Mouse (Mus musculus) forebrain, embryonic 15.5 days (tissue): Measurements from ENCODE around the gene Meis3. TPM values are rescaled to one million over a fixed set of nuclear protein-coding genes. Genes with fewer than 3 reads are reported as not detected.

Experiments used
- ATAC-seq: fragments of 200-750 bp; cut with Nextera tagmentation; replicated peaks from 2 replicates; pipeline ENCODE4 v1.8.0; 2017; ENCODE audit warnings: mild to moderate bottlenecking, moderate TSS enrichment, moderate library complexity
- H3K27ac ChIP-seq: fragments of 300-500 bp; sonication (generic); replicated peaks from 2 replicates; pipeline ENCODE4 v1.5.1; 2015; ENCODE audit warnings: mild to moderate bottlenecking, inconsistent platforms
- H3K27me3 ChIP-seq: fragments of 300-500 bp; sonication (generic); 2 replicates; pipeline ENCODE4 v1.6.1; 2015; ENCODE audit warnings: inconsistent platforms
- H3K36me3 ChIP-seq: fragments of 300-500 bp; sonication (generic); 2 replicates; pipeline ENCODE4 v1.6.1; 2015; ENCODE audit warnings: mild to moderate bottlenecking, inconsistent platforms
- H3K4me1 ChIP-seq: fragments of 300-500 bp; sonication (generic); 2 replicates; pipeline ENCODE4 v1.6.1; 2015; ENCODE audit warnings: inconsistent platforms
- H3K4me2 ChIP-seq: fragments of 300-500 bp; sonication (generic); replicated peaks from 2 replicates; pipeline ENCODE4 v1.6.1; 2015; ENCODE audit warnings: mild to moderate bottlenecking, inconsistent platforms
- H3K4me3 ChIP-seq: fragments of 300-500 bp; sonication (generic); 2 replicates; pipeline ENCODE4 v1.5.1; 2015; ENCODE audit warnings: mild to moderate bottlenecking, inconsistent platforms
- H3K9ac ChIP-seq: fragments of 300-500 bp; sonication (generic); replicated peaks from 2 replicates; pipeline ENCODE4 v1.6.1; 2015; ENCODE audit warnings: mild to moderate bottlenecking, inconsistent platforms
- H3K9me3 ChIP-seq: fragments of 300-500 bp; sonication (generic); 2 replicates; pipeline ENCODE4 v1.6.1; 2016; ENCODE audit warnings: inconsistent platforms
- WGBS: fragments of 180-500 bp; shearing (Covaris S2); methylation state at CpG from one replicate; pipeline ENCODE4 v1.1.7; 2015; ENCODE audit warnings: mixed read lengths; 5-methylcytosine and 5-hydroxymethylcytosine counted together
- polyA plus RNA-seq: library from polyadenylated mRNA; unstranded; fragments of >200 nt; fragmentation: Nextera tagmentation; extraction: Ambion mirVana; gene quantifications from 2 replicates; pipeline ENCODE4 v1.2.1, GENCODE M21; 2015

Meis3 gene
- polyA plus RNA-seq, 1 experiment from 2014 or later, result 110 TPM

GRCm38 (mm10) chr7:16202756-16203504 is 28.0 kb downstream of the Meis3 start:
- no peak for ATAC-seq
- Histone ChIP-seq H3K36me3 (peaks cover 54% of the 10 kb centered on the region), H3K27me3 (no peaks in the 10 kb centered on the region), H3K4me3 (no peak overlapping the region), H3K4me1 (no peaks in the 10 kb centered on the region), H3K9ac (no peak overlapping the region), H3K9me3 (no peaks in the 10 kb centered on the region), H3K27ac (no peak overlapping the region), H3K4me2 (no peak overlapping the region)
- WGBS, result 84% methylated on average over 15 of the region's 15 CpGs

GRCm38 (mm10) chr7:16203505-16203903 is 28.6 kb downstream of the Meis3 start:
- Histone ChIP-seq H3K27me3 (no peaks in the 10 kb centered on the region), H3K9me3 (no peaks in the 10 kb centered on the region), H3K9ac (no peak overlapping the region), H3K36me3 (peaks cover 49% of the 10 kb centered on the region), H3K4me3 (no peak overlapping the region), H3K4me1 (no peaks in the 10 kb centered on the region), H3K27ac (no peak overlapping the region), H3K4me2 (no peak overlapping the region)
- ATAC-seq, result no peak
- WGBS, result 92% methylated on average over 13 of the region's 13 CpGs

GRCm38 (mm10) chr7:16204791-16205190 is 29.9 kb downstream of the Meis3 start:
- H3K36me3 ChIP-seq, result peaks cover 47% of the 10 kb centered on the region
- no peaks in the 10 kb centered on the region for H3K9me3 ChIP-seq
- no peak overlapping the region for H3K4me3 ChIP-seq
- no peak for ATAC-seq
- no peak overlapping the region for H3K9ac ChIP-seq
- H3K27ac ChIP-seq, result no peak overlapping the region
- 81% methylated on average over 7 of the region's 9 CpGs for WGBS
- no peaks in the 10 kb centered on the region for H3K27me3 ChIP-seq
- H3K4me1 ChIP-seq, result no peaks in the 10 kb centered on the region
- H3K4me2 ChIP-seq, result no peak overlapping the region

- Histone ChIP-seq H3K4me2 (no peak overlapping the region), H3K36me3 (peaks cover 46% of the 10 kb centered on the region)
- 85% methylated on average over 7 of the region's 7 CpGs for WGBS
Measured at GRCm38 (mm10) chr7:16207076-16207475, 32.2 kb downstream of the Meis3 start.

GRCm38 (mm10) chr7:16207496-16207895 is 32.6 kb downstream of the Meis3 start:
- Histone ChIP-seq H3K36me3 (peaks cover 46% of the 10 kb centered on the region), H3K4me2 (no peak overlapping the region), H3K4me3 (no peak overlapping the region), H3K9me3 (no peaks in the 10 kb centered on the region), H3K27me3 (no peaks in the 10 kb centered on the region), H3K4me1 (no peaks in the 10 kb centered on the region), H3K27ac (no peak overlapping the region), H3K9ac (no peak overlapping the region)
- no peak for ATAC-seq
- whole genome bisulfite sequencing, result 90% methylated on average over 10 of the region's 10 CpGs

More at GRCm38 (mm10) chr7:16207076-16207475, 32.2 kb downstream of the Meis3 start:
- no peaks in the 10 kb centered on the region for H3K27me3 ChIP-seq
- no peak overlapping the region for H3K9ac ChIP-seq
- no peak overlapping the region for H3K27ac ChIP-seq
- H3K4me1 ChIP-seq, result no peaks in the 10 kb centered on the region
- ATAC-seq, result no peak
- H3K9me3 ChIP-seq, result no peaks in the 10 kb centered on the region
- no peak overlapping the region for H3K4me3 ChIP-seq

DNA sequence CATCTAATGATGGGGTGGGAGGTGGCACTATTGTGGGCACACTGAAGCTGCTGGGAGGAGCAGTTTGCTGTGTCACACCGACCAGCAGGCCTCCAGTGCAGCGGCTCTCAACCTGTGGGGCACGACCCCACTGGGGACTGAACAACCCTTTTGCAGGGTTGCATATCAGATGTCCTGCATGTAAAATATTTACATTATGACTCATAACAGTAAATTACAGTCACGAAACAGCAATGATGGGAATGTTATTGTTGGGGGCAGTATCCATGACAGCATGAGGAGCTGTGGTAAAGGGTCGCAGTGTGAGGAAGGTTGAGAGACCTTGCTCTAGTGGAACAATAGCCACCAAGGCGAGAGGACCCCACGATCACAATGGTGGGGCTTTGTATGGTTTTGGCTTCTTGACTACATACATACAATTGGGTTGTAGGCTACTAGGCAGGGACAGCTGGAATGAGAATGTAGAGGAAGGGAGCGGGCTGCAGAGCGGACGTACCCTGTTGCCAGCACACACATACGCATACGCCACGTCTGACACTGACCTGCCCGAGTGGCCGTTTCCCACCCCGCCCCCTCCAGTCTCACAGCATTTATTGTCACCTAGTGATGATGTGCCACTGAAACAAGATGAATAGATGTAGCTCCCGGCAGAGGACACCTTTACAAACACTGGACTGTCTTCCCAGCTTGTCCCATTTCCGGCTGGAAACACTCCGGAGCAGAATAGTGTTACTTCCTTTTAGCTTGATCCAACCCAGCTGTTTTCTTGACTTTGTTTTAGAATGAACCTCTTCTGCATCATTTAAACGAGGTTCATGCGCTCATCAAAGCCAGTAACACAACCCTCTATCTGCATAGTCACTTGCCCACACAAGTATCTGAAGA is 34.1 kb downstream of the Meis3 start:
- H3K9ac ChIP-seq, result no peak overlapping the region
- H3K4me2 ChIP-seq, result no peak overlapping the region
- no peak for ATAC-seq
- no peaks in the 10 kb centered on the region for H3K4me1 ChIP-seq
- WGBS, result 92% methylated on average over 21 of the region's 21 CpGs
- H3K27ac ChIP-seq, result no peak overlapping the region
- H3K36me3 ChIP-seq, result peaks cover 49% of the 10 kb centered on the region
- H3K27me3 ChIP-seq, result no peaks in the 10 kb centered on the region
- H3K9me3 ChIP-seq, result no peaks in the 10 kb centered on the region
- no peak overlapping the region for H3K4me3 ChIP-seq

GRCm38 (mm10) chr7:16210862-16211365 is 36.0 kb downstream of the Meis3 start:
- peaks cover 54% of the 10 kb centered on the region for H3K36me3 ChIP-seq
- no peak overlapping the region for H3K4me2 ChIP-seq
- H3K27ac ChIP-seq, result no peak overlapping the region
- 74% methylated on average over 12 of the region's 12 CpGs for whole genome bisulfite sequencing
- H3K9me3 ChIP-seq, result no peaks in the 10 kb centered on the region
- H3K4me3 ChIP-seq, result no peak overlapping the region
- no peaks in the 10 kb centered on the region for H3K27me3 ChIP-seq
- no peak overlapping the region for H3K9ac ChIP-seq
- H3K4me1 ChIP-seq, result no peaks in the 10 kb centered on the region
- no peak for ATAC-seq

DNA sequence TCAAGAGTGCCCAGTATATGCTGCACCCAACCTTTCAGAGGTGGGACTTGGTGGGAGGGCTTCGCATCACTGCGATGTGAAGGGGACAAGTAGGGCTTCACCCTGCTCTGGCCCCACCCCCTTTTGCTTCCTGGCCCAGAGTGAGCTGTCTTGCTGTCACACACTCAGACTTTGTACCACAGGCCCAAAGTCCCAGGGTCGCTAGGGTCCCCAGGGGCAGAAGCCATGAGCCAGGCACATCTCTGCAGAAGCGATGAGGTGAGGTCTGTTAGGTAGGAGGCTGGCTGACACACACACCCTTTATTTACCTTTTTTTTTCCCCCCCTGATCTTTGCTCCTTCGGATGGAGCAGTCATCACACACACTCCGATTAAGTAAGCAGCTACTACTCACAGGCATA is 38.3 kb downstream of the Meis3 start:
- WGBS, result 94% methylated on average over 6 of the region's 6 CpGs
- no peak overlapping the region for H3K27ac ChIP-seq
- H3K36me3 ChIP-seq, result peaks cover 63% of the 10 kb centered on the region
- no peak overlapping the region for H3K4me2 ChIP-seq
- ATAC-seq, result no peak
- no peaks in the 10 kb centered on the region for H3K4me1 ChIP-seq
- H3K4me3 ChIP-seq, result no peak overlapping the region
- no peak overlapping the region for H3K9ac ChIP-seq
- H3K27me3 ChIP-seq, result no peaks in the 10 kb centered on the region
- no peaks in the 10 kb centered on the region for H3K9me3 ChIP-seq

- Histone ChIP-seq H3K4me3 (no peak overlapping the region), H3K4me1 (no peaks in the 10 kb centered on the region), H3K9me3 (no peaks in the 10 kb centered on the region), H3K27ac (no peak overlapping the region), H3K4me2 (no peak overlapping the region), H3K9ac (no peak overlapping the region), H3K36me3 (peaks cover 64% of the 10 kb centered on the region), H3K27me3 (no peaks in the 10 kb centered on the region)
- no peak for ATAC-seq
- 92% methylated on average over 9 of the region's 9 CpGs for WGBS
Measured at GRCm38 (mm10) chr7:16213986-16214385, 39.1 kb downstream of the Meis3 start.

DNA sequence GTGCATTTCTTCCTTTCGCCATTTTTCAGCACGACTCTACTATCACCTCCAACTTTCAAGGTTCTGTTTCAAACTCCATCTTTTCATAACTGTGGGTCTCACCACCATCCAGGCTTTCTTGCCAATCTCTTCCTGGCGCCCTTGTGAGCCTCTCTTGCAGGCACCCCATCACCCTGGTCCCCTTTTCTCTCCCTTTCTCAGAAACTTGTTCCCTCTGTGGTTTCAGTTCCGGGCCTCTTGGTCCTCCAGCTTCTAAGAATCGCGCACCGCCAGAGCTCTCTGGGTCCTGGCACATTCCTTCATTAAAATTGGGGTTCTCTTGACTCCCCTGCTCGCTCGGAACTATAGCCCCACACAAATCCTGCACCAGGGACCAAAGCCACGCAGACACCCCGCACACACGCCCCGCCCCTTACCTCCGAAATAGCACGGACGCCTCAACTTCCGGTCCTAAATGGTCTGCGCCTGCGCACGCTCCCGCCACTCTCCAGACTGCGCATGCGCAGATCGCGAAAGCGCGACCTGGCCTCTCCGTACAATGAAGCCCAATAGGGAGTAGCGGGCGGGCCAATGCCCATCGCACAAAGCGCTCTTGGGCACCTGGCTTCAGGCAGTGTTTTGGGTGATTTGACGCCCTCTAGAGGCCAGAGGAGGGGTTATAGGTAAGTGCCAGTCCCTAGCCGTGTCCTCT is 46.8 kb downstream of the Meis3 start, which contains the start of gene Dhx34:
Gene Dhx34, minus strand, starts transcription at position 456 of the 691 bp plus-strand sequence.
- Histone ChIP-seq H3K36me3 (peaks cover 12% of the 10 kb centered on the region), H3K9ac (peak within 1 kb of the TSS; percentile 79), H3K4me2 (peak within 1 kb of the TSS; percentile 77), H3K27ac (peak within 1 kb of the TSS; percentile 76), H3K4me1 (peaks cover 16% of the 10 kb centered on the region), H3K9me3 (no peaks in the 10 kb centered on the region), H3K4me3 (peak within 1 kb of the TSS; percentile 60), H3K27me3 (no peaks in the 10 kb centered on the region)
- WGBS, result under 1% methylated on average over 34 of the region's 34 CpGs
- ATAC-seq, result peak; percentile 97

DNA sequence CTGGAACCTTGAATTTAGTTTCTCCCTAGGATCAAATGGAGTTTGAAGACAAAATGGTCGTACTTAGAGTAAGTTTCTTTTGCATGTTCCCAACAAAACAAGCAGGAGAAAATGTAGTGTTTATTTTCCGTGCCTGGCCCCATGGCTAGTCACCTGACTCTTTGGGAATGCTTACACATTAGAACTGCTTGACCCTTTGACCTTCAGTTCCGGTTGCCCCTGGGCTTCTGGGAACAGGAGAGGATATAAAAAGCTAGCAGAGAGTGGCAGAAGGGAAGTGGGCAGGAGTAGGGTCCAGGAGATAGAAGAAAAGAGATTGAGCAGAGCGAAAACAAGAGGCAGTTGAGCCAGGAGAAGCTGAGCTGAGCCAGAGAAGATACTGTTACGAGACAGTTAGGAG is 55.0 kb downstream of the Meis3 start:
- no peaks in the 10 kb centered on the region for H3K4me1 ChIP-seq
- H3K27ac ChIP-seq, result no peak overlapping the region
- no peak overlapping the region for H3K4me3 ChIP-seq
- H3K9ac ChIP-seq, result no peak overlapping the region
- H3K36me3 ChIP-seq, result no peaks in the 10 kb centered on the region
- no peaks in the 10 kb centered on the region for H3K9me3 ChIP-seq
- H3K27me3 ChIP-seq, result no peaks in the 10 kb centered on the region
- no peak overlapping the region for H3K4me2 ChIP-seq
- WGBS, result 67% methylated on average over 5 of the region's 5 CpGs
- no peak for ATAC-seq
